Mouse (Mus musculus) stomach, embryonic 16.5 days (tissue): ENCODE measurements around the gene Mmp24. TPM values are rescaled to one million over a fixed set of nuclear protein-coding genes. Genes with fewer than 3 reads are reported as not detected.

Experiments used
- ATAC-seq: fragments of 200-750 bp; cut with Nextera tagmentation; 2 replicates; pipeline ENCODE4 v1.8.0; 2017; ENCODE audit warnings: moderate number of reproducible peaks, moderate TSS enrichment; ENCODE audit not compliant: insufficient read depth, low FRiP score
- H3K27ac ChIP-seq: fragments of 300-500 bp; sonication (generic); 2 replicates; pipeline ENCODE4 v1.5.1; 2014; ENCODE audit warnings: low read length
- H3K27me3 ChIP-seq: fragments of 300-500 bp; sonication (generic); 2 replicates; pipeline ENCODE4 v1.6.1; 2014; ENCODE audit warnings: low read length, control low read depth, mixed read lengths; ENCODE audit not compliant: control insufficient read depth, insufficient read depth
- H3K36me3 ChIP-seq: fragments of 300-500 bp; sonication (generic); 2 replicates; pipeline ENCODE4 v1.6.1; 2014; ENCODE audit warnings: low read length; ENCODE audit not compliant: control insufficient read depth, insufficient read depth
- H3K4me1 ChIP-seq: fragments of 300-500 bp; sonication (generic); 2 replicates; pipeline ENCODE4 v1.6.1; 2014; ENCODE audit warnings: low read length, control low read depth, mixed read lengths; ENCODE audit not compliant: control insufficient read depth, insufficient read depth
- H3K4me2 ChIP-seq: fragments of 300-500 bp; sonication (generic); 2 replicates; pipeline ENCODE4 v1.6.1; 2014; ENCODE audit warnings: low read depth, low read length, mixed read lengths
- H3K4me3 ChIP-seq: fragments of 300-500 bp; sonication (generic); replicated peaks from 2 replicates; pipeline ENCODE4 v1.5.1; 2014; ENCODE audit warnings: mild to moderate bottlenecking, low read length
- H3K9ac ChIP-seq: fragments of 300-500 bp; sonication (generic); 2 replicates; pipeline ENCODE4 v1.6.1; 2014; ENCODE audit warnings: low read length
- H3K9me3 ChIP-seq: fragments of 300-500 bp; sonication (generic); replicated peaks from 2 replicates; pipeline ENCODE4 v1.6.1; 2016; ENCODE audit warnings: low read length, control low read depth; ENCODE audit not compliant: control insufficient read depth
- WGBS: fragments of 180-500 bp; shearing (Covaris S2); extraction: QIAGEN DNeasy Blood & Tissue Kit; methylation state at CpG from one replicate; pipeline ENCODE4 v1.1.7; 2014; 5-methylcytosine and 5-hydroxymethylcytosine counted together
- polyA plus RNA-seq: library from polyadenylated mRNA; unstranded; fragments of >200 nt; fragmentation: Nextera tagmentation; extraction: Ambion mirVana; gene quantifications from 2 replicates; pipeline ENCODE4 v1.2.1, GENCODE M21; 2015

The Mmp24 gene
- polyA plus RNA-seq, 1 experiment from 2014 or later = 0.23 TPM

- Histone ChIP-seq H3K27me3 (peaks cover 14% of the 10 kb centered on the region), H3K4me2 (no peak overlapping the region), H3K36me3 (no peaks in the 10 kb centered on the region), H3K27ac (no peak overlapping the region), H3K9me3 (no peaks in the 10 kb centered on the region), H3K9ac (no peak overlapping the region), H3K4me3 (no peak overlapping the region), H3K4me1 (peaks cover 2% of the 10 kb centered on the region; the same call in 1 of the 2 replicates)
- ATAC-seq = no peak
- WGBS = 90% methylated on average over 3 of the region's 3 CpGs
These were observed 4.4 kb downstream of the Mmp24 start for GRCm38 (mm10) chr2:155779506-155779905.

DNA sequence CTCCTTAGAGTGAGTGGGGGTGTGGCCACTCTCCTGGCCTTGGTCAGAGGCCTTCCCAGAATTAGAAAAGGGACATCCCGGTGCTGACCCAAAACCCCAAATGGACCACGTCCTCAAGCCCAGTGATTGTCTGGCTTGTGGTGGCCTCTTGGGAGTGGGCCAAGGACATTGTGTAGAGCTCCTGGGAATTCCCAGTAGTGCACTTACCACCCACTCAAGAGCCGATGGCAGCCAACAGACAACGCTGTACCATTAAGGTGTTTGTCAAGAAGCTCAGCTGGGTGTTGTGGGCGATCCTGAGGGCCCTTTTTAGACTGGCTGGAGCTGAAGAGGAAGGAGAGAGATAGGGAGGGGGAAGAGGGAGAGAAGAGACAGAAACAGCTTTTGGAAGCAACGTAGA is 9.4 kb downstream of the Mmp24 start:
- Histone ChIP-seq H3K4me1 (no peaks in the 10 kb centered on the region), H3K9ac (no peak overlapping the region), H3K27me3 (no peaks in the 10 kb centered on the region), H3K27ac (no peak overlapping the region), H3K36me3 (no peaks in the 10 kb centered on the region), H3K4me3 (no peak overlapping the region), H3K4me2 (no peak overlapping the region), H3K9me3 (no peaks in the 10 kb centered on the region)
- ATAC-seq = no peak
- 83% methylated on average over 6 of the region's 6 CpGs for whole genome bisulfite sequencing

DNA sequence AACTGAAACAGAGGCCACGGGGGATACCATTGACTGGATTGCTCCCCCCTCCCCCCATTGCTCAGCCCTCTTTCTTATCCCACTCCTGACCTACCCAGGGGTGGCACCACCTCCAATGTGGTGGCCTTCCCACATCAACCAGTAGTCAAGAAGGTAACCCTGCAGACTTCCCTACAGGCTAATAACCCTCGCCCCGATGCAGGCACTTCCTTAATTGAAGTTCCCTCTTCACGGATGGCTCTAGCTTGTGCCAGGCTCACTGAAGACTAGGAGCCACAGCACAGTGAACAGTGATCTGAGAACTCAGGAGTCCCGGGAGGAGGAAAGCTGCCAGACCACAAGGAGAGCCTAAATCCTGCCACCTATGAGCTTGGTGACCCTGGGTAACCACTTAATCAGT is 11.8 kb downstream of the Mmp24 start:
- Histone ChIP-seq H3K4me2 (no peak overlapping the region), H3K4me3 (no peak overlapping the region), H3K27ac (no peak overlapping the region), H3K36me3 (no peaks in the 10 kb centered on the region), H3K9ac (no peak overlapping the region), H3K4me1 (no peaks in the 10 kb centered on the region), H3K27me3 (no peaks in the 10 kb centered on the region), H3K9me3 (no peaks in the 10 kb centered on the region)
- WGBS = 69% methylated on average over 5 of the region's 5 CpGs
- ATAC-seq = no peak

GRCm38 (mm10) chr2:155787949-155788931 is 13.1 kb downstream of the Mmp24 start:
- H3K4me3 ChIP-seq = no peak overlapping the region
- H3K9me3 ChIP-seq = no peaks in the 10 kb centered on the region
- H3K36me3 ChIP-seq = no peaks in the 10 kb centered on the region
- 56% methylated on average over 18 of the region's 18 CpGs for WGBS
- H3K27me3 ChIP-seq = no peaks in the 10 kb centered on the region
- H3K27ac ChIP-seq = no peak overlapping the region
- no peaks in the 10 kb centered on the region for H3K4me1 ChIP-seq
- H3K9ac ChIP-seq = no peak overlapping the region
- H3K4me2 ChIP-seq = no peak overlapping the region
- no peak for ATAC-seq

DNA sequence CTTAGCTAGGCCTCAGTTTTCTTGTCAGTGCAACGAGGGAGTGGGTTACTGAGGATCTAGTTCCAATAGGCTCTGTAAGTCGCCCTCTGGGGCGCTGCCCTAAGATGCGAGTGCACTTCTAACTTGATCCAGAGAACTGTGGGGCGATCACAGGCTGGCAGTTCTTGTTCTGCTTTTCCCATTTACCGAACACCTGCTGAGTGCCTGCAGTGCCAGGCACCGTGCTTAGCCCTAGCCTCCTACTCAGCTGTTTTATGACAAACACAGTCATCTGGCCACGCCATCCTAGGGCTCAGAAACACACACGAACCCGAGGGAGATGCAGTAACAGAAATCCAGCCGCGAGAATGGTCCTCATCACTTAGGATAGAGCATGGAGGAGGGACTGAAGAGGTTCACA is 17.8 kb downstream of the Mmp24 start:
- no peak overlapping the region for H3K4me3 ChIP-seq
- no peaks in the 10 kb centered on the region for H3K9me3 ChIP-seq
- H3K27me3 ChIP-seq = no peaks in the 10 kb centered on the region
- ATAC-seq = no peak
- H3K4me1 ChIP-seq = no peaks in the 10 kb centered on the region
- H3K4me2 ChIP-seq = no peak overlapping the region
- H3K9ac ChIP-seq = no peak overlapping the region
- no peak overlapping the region for H3K27ac ChIP-seq
- 34% methylated on average over 12 of the region's 12 CpGs for WGBS
- no peaks in the 10 kb centered on the region for H3K36me3 ChIP-seq

- no peak for ATAC-seq
These were observed 19.7 kb downstream of the Mmp24 start for GRCm38 (mm10) chr2:155794674-155795445.

GRCm38 (mm10) chr2:155798613-155799012 is 23.5 kb downstream of the Mmp24 start:
- Histone ChIP-seq H3K4me1 (no peaks in the 10 kb centered on the region), H3K9ac (no peak overlapping the region), H3K36me3 (no peaks in the 10 kb centered on the region), H3K27me3 (no peaks in the 10 kb centered on the region), H3K9me3 (no peaks in the 10 kb centered on the region), H3K27ac (no peak overlapping the region), H3K4me2 (no peak overlapping the region), H3K4me3 (no peak overlapping the region)
- ATAC-seq = no peak
- 60% methylated on average over 3 of the region's 3 CpGs for WGBS

More at GRCm38 (mm10) chr2:155794674-155795445, 19.7 kb downstream of the Mmp24 start:
- H3K27ac ChIP-seq = no peak overlapping the region
- H3K4me2 ChIP-seq = no peak overlapping the region
- WGBS = 80% methylated on average over 12 of the region's 12 CpGs
- no peak overlapping the region for H3K9ac ChIP-seq
- H3K36me3 ChIP-seq = no peaks in the 10 kb centered on the region
- no peaks in the 10 kb centered on the region for H3K4me1 ChIP-seq
- H3K9me3 ChIP-seq = no peaks in the 10 kb centered on the region
- H3K27me3 ChIP-seq = no peaks in the 10 kb centered on the region
- H3K4me3 ChIP-seq = no peak overlapping the region

- Histone ChIP-seq H3K9me3 (no peaks in the 10 kb centered on the region), H3K27me3 (no peaks in the 10 kb centered on the region), H3K36me3 (no peaks in the 10 kb centered on the region), H3K4me2 (no peak overlapping the region), H3K4me1 (peaks cover 5% of the 10 kb centered on the region; the same call in 1 of the 2 replicates), H3K9ac (no peak overlapping the region), H3K4me3 (no peak overlapping the region), H3K27ac (no peak overlapping the region)
- ATAC-seq = no peak
- WGBS = 58% methylated on average over 3 of the region's 3 CpGs
These were observed 27.6 kb downstream of the Mmp24 start for GRCm38 (mm10) chr2:155802761-155803160.

DNA sequence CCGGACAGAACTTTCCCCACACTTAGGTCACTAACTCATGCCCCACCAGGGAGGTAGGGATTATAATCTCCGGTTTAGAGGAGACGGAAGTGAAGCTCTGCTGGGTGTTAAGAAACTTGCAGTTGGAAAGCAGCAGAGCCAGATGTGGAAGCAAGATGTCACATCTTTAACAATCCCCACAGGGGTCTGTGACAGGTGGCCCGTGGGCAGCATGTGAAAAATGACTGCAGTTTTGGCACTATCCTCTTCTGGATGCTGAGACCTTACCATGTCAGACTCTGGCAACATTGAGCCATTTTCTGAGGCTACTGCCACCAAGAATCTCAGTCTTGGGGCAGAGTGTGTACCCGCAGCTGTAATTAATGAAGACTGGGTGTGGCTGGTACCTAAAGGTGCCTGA is 28.9 kb downstream of the Mmp24 start:
- H3K9me3 ChIP-seq = no peaks in the 10 kb centered on the region
- H3K36me3 ChIP-seq = no peaks in the 10 kb centered on the region
- ATAC-seq = no peak
- H3K4me2 ChIP-seq = no peak overlapping the region
- 70% methylated on average over 5 of the region's 5 CpGs for WGBS
- no peak overlapping the region for H3K4me3 ChIP-seq
- H3K4me1 ChIP-seq = peaks cover 5% of the 10 kb centered on the region; the same call in 1 of the 2 replicates
- no peaks in the 10 kb centered on the region for H3K27me3 ChIP-seq
- no peak overlapping the region for H3K27ac ChIP-seq
- no peak overlapping the region for H3K9ac ChIP-seq
